Mouse (Mus musculus) heart, embryonic 13.5 days (tissue): ENCODE results near the gene Hs3st5. TPM values are rescaled to one million over a fixed set of nuclear protein-coding genes. Genes with fewer than 3 reads are reported as not detected.

ENCODE experiments used
- ATAC-seq: fragments of 200-750 bp; cut with Nextera tagmentation; 2 replicates; pipeline ENCODE4 v1.8.0; 2017; ENCODE audit warnings: moderate TSS enrichment; ENCODE audit not compliant: insufficient number of reproducible peaks, low FRiP score, low TSS enrichment; ENCODE audit errors: extremely low read depth
- H3K27ac ChIP-seq: fragments of 300-500 bp; sonication (generic); replicated peaks from 2 replicates; pipeline ENCODE4 v1.5.1; 2015; ENCODE audit warnings: moderate library complexity, mild to moderate bottlenecking, inconsistent platforms
- H3K27me3 ChIP-seq: fragments of 300-500 bp; sonication (generic); replicated peaks from 2 replicates; pipeline ENCODE4 v1.6.1; 2015; ENCODE audit warnings: mild to moderate bottlenecking, inconsistent platforms
- H3K36me3 ChIP-seq: fragments of 300-500 bp; sonication (generic); 2 replicates; pipeline ENCODE4 v1.6.1; 2015; ENCODE audit warnings: mild to moderate bottlenecking, inconsistent platforms
- H3K4me1 ChIP-seq: fragments of 300-500 bp; sonication (generic); 2 replicates; pipeline ENCODE4 v1.6.1; 2015; ENCODE audit warnings: inconsistent platforms
- H3K4me2 ChIP-seq: fragments of 300-500 bp; sonication (generic); 2 replicates; pipeline ENCODE4 v1.6.1; 2015; ENCODE audit warnings: inconsistent platforms, mild to moderate bottlenecking, moderate library complexity
- H3K4me3 ChIP-seq: fragments of 300-500 bp; sonication (generic); 2 replicates; pipeline ENCODE4 v1.5.1; 2015; ENCODE audit warnings: moderate library complexity, mild to moderate bottlenecking, inconsistent platforms
- H3K9ac ChIP-seq: fragments of 300-500 bp; sonication (generic); 2 replicates; pipeline ENCODE4 v1.6.1; 2015; ENCODE audit warnings: inconsistent platforms, mild to moderate bottlenecking, moderate library complexity
- H3K9me3 ChIP-seq: fragments of 300-500 bp; sonication (generic); 2 replicates; pipeline ENCODE4 v1.6.1; 2016; ENCODE audit warnings: inconsistent platforms
- WGBS: fragments of 180-500 bp; shearing (Covaris S2); methylation state at CpG from one replicate; pipeline ENCODE4 v1.1.7; 2015; ENCODE audit warnings: mixed read lengths; 5-methylcytosine and 5-hydroxymethylcytosine counted together
- polyA plus RNA-seq: library from polyadenylated mRNA; unstranded; fragments of >200 nt; fragmentation: Nextera tagmentation; extraction: Ambion mirVana; gene quantifications from 2 replicates; pipeline ENCODE4 v1.2.1, GENCODE M21; 2015

The Hs3st5 gene
- polyA plus RNA-seq, 1 experiment from 2014 or later, result 0.41 TPM

DNA sequence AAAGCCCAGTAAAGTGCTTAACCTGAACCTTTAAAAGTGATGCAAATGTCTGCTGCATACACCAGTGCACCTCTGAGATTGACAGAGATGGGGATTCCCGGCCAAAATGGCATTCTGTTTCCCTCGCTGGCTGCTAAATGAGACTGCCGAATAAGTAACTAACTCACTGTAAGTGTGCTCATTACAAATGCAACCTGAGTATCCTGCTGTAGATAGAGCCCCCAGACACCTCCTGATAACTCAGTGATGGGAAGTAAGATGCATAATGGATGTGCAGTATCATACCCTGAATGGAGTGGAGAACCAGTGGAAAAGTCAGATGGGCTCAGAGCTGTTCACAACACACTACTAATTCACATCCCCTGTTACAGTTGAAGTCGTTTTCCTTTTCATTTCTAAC is 298.7 kb downstream of the Hs3st5 start:
- no peak for ATAC-seq
- Histone ChIP-seq H3K4me2 (no peak overlapping the region), H3K36me3 (no peaks in the 10 kb centered on the region), H3K27ac (no peak overlapping the region), H3K4me1 (no peaks in the 10 kb centered on the region), H3K27me3 (no peaks in the 10 kb centered on the region), H3K4me3 (no peak overlapping the region), H3K9ac (no peak overlapping the region), H3K9me3 (no peaks in the 10 kb centered on the region)
- 71% methylated on average over 4 of the region's 4 CpGs for WGBS

DNA sequence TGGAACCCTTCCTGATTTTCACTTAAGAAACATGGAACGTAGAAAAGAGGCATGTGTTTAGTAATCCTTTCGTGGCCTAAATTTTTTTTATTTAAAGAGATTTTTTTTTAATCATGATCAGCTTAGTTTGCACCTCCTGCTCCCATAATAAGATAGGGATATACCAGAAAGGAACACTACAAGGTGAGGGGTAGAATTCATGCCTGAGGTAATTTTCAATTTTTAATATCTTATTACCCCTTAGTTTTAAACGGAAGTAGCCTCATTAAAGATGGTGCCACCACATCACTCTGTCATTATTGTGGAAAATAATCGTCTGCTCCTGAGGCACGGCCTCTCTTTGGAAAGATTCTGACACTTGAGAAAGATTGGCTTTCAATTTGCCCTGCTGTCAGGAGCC is 299.2 kb downstream of the Hs3st5 start:
- Histone ChIP-seq H3K27ac (no peak overlapping the region), H3K4me1 (no peaks in the 10 kb centered on the region), H3K9me3 (no peaks in the 10 kb centered on the region), H3K9ac (no peak overlapping the region), H3K4me3 (no peak overlapping the region), H3K27me3 (no peaks in the 10 kb centered on the region), H3K36me3 (no peaks in the 10 kb centered on the region), H3K4me2 (no peak overlapping the region)
- no peak for ATAC-seq
- WGBS, result 75% methylated on average over 5 of the region's 5 CpGs

DNA sequence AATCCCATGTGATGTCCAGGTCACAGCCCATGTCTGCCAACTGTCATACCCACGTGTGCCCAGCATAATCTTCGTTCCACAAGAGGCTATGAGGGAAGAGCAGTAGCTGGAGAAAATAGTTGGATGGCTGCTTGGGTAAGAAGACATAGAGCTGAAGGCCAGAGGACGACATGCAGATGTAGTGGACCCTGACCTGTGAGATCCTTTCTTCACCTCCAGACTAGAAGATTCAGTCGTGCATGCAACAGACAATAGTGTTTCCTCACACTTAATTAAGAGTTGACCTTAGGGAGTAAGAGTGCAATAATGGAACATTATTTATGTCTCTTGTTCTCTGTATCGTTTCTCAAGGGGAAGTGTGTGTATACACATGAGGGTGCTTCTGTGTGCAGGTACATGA is 300.4 kb downstream of the Hs3st5 start:
- no peak for ATAC-seq
- H3K9ac ChIP-seq, result no peak overlapping the region
- WGBS, result 72% methylated on average over 5 of the region's 5 CpGs
- H3K9me3 ChIP-seq, result no peaks in the 10 kb centered on the region
- H3K4me3 ChIP-seq, result no peak overlapping the region
- no peaks in the 10 kb centered on the region for H3K36me3 ChIP-seq
- no peak overlapping the region for H3K4me2 ChIP-seq
- H3K27ac ChIP-seq, result no peak overlapping the region
- no peaks in the 10 kb centered on the region for H3K27me3 ChIP-seq
- no peaks in the 10 kb centered on the region for H3K4me1 ChIP-seq

DNA sequence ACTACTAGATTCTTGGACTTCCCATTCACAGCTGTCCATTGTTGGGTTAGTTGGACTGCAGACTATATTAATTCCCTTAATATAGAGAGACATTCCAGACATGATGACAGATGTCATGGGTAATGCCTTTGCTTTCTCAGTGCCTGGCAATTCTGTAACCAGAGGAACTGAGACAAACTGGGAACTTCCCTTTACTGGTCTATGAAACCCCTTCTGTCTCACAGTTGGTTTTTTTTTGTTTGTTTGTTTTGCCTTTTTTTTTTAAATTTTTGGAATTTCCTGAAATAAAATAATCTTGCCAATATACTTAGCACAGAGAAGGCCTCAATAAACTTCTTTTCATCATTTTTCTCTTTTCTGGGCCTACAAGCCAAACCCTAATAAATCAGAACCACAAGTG is 312.3 kb downstream of the Hs3st5 start:
- Histone ChIP-seq H3K4me2 (no peak overlapping the region), H3K4me1 (no peaks in the 10 kb centered on the region), H3K27me3 (no peaks in the 10 kb centered on the region), H3K4me3 (no peak overlapping the region), H3K9ac (no peak overlapping the region), H3K36me3 (no peaks in the 10 kb centered on the region), H3K27ac (no peak overlapping the region), H3K9me3 (no peaks in the 10 kb centered on the region)
- ATAC-seq, result no peak

DNA sequence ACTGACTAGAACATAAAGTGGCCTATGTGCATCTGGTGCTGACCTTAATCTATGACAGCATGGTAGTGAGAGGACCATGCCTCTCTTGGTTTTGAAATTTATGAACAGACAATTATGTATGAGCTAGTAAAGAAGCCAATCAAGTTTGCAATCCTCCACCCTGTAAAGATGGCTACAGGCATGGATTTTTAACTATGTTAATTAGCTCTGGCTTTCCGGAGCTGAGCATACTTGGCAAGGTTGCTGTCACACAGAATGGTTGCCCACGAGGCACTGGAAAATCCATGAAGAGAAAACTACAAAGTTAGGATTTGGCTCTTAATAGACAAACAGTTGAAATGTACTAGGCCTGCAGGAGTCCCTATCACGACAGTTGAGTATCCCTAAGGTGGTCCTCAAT is 322.5 kb downstream of the Hs3st5 start:
- Histone ChIP-seq H3K9ac (no peak overlapping the region), H3K27me3 (no peaks in the 10 kb centered on the region), H3K4me2 (no peak overlapping the region), H3K9me3 (no peaks in the 10 kb centered on the region), H3K36me3 (no peaks in the 10 kb centered on the region), H3K4me1 (no peaks in the 10 kb centered on the region), H3K27ac (no peak overlapping the region), H3K4me3 (no peak overlapping the region)
- WGBS, result 67% methylated on average over 3 of the region's 3 CpGs
- ATAC-seq, result no peak

DNA sequence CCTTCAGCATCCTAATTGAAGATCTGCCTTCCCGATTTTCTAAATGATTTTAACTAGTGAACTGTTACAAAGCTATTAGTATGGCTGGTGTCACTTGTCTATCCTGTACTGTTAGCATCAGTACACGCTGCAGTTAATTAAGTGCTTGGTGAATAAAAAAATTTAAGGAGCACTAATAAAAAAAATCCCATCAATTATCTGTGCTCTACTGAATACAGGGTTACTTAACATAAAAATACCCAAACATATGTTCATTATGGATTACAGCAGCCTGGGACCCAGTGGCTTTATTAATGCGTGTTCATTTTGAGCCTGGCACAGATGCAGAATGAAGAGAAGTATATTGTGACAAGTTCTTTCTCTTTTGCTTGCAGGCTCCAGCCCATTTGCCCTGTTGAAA is 325.6 kb downstream of the Hs3st5 start:
- H3K4me1 ChIP-seq, result no peaks in the 10 kb centered on the region
- ATAC-seq, result no peak

DNA sequence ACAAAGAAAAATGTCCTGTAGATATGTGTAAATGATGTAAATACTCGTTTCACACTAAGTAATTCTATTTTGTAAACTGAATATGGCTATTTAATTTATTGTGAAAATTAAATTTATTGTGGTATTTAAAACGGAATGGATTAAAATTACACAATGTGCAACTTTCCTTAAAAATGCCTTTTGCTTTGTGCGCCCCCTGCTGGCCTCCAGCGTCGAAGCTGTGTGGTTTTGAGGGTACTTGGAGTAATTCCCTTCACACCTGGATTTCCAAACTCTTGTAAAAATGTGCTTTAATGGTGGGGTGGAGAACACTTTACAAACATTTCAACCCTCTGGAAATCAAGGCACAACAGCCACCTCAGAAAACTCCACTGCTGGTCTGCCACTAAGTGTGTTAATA is 327.6 kb downstream of the Hs3st5 start:
- 14% methylated on average over 5 of the region's 5 CpGs for WGBS
- no peaks in the 10 kb centered on the region for H3K27me3 ChIP-seq
- no peaks in the 10 kb centered on the region for H3K9me3 ChIP-seq
- no peak for ATAC-seq
- H3K4me1 ChIP-seq, result no peaks in the 10 kb centered on the region
- H3K4me2 ChIP-seq, result no peak overlapping the region
- H3K36me3 ChIP-seq, result no peaks in the 10 kb centered on the region
- H3K9ac ChIP-seq, result no peak overlapping the region
- H3K4me3 ChIP-seq, result no peak overlapping the region
- no peak overlapping the region for H3K27ac ChIP-seq

More for the DNA sequence above, 325.6 kb downstream of the Hs3st5 start:
- Histone ChIP-seq H3K27me3 (no peaks in the 10 kb centered on the region), H3K9ac (no peak overlapping the region), H3K4me2 (no peak overlapping the region), H3K4me3 (no peak overlapping the region), H3K27ac (no peak overlapping the region), H3K36me3 (no peaks in the 10 kb centered on the region), H3K9me3 (no peaks in the 10 kb centered on the region)
- 77% methylated on average over 3 of the region's 3 CpGs for WGBS

DNA sequence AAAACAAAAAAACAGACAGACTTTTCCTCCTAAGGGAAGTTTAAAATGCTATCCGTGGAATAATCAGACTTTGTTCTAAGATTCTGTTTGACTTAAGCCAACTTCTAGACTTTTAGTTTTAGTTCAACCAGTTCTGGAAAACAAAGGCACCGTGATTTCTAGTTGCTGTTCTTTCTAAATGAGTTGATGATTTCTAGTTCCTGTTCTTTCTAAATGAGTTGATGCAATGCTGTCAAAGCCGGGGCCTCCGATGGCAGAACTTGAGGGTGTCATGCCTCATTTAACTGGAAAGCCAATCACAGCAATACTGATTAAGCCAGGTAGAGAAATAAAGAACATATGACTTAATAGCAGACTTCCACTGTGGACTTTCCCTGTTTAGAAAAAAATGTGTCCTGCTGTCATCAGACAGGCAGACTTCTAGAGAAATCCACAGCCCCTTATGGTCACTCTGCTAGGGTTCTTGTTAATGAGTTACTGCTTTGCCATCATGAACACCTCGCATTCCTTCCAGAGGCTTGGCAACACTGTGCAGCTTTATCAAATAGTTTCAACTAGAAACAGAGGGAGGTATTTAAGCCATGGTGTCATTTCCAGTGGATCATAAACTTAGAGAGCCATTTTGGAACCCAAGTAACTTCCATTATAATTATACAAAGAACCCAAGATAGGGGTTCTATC is 329.4 kb downstream of the Hs3st5 start:
- no peak overlapping the region for H3K4me3 ChIP-seq
- ATAC-seq, result no peak
- H3K9me3 ChIP-seq, result no peaks in the 10 kb centered on the region
- no peak overlapping the region for H3K9ac ChIP-seq
- 82% methylated on average over 5 of the region's 5 CpGs for WGBS
- no peak overlapping the region for H3K4me2 ChIP-seq
- H3K4me1 ChIP-seq, result no peaks in the 10 kb centered on the region
- no peaks in the 10 kb centered on the region for H3K36me3 ChIP-seq
- H3K27me3 ChIP-seq, result no peaks in the 10 kb centered on the region
- no peak overlapping the region for H3K27ac ChIP-seq

DNA sequence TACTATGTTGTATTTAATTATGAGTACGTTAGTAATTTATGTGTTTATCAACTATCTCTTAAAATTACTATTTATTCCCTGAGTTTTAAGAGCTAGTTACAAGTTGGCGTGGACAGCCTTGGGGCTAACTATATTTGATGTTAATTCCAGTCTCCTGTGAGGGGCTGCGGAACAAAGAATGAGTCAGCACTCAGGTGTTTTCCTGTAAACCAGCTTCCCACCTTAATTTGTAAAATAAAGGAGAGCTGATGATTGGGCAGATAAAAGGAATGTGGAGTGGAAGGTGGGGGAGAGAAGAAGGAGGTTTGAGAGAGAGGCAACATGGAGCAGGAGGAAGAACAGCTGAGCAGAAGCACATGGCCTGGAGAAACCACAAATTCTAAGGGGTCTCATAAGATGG is 343.6 kb downstream of the Hs3st5 start:
- no peaks in the 10 kb centered on the region for H3K4me1 ChIP-seq
- no peak overlapping the region for H3K4me2 ChIP-seq
- 76% methylated on average over 3 of the region's 3 CpGs for WGBS
- no peaks in the 10 kb centered on the region for H3K9me3 ChIP-seq
- H3K9ac ChIP-seq, result no peak overlapping the region
- H3K27ac ChIP-seq, result no peak overlapping the region
- no peaks in the 10 kb centered on the region for H3K27me3 ChIP-seq
- H3K4me3 ChIP-seq, result no peak overlapping the region
- no peak for ATAC-seq
- no peaks in the 10 kb centered on the region for H3K36me3 ChIP-seq

DNA sequence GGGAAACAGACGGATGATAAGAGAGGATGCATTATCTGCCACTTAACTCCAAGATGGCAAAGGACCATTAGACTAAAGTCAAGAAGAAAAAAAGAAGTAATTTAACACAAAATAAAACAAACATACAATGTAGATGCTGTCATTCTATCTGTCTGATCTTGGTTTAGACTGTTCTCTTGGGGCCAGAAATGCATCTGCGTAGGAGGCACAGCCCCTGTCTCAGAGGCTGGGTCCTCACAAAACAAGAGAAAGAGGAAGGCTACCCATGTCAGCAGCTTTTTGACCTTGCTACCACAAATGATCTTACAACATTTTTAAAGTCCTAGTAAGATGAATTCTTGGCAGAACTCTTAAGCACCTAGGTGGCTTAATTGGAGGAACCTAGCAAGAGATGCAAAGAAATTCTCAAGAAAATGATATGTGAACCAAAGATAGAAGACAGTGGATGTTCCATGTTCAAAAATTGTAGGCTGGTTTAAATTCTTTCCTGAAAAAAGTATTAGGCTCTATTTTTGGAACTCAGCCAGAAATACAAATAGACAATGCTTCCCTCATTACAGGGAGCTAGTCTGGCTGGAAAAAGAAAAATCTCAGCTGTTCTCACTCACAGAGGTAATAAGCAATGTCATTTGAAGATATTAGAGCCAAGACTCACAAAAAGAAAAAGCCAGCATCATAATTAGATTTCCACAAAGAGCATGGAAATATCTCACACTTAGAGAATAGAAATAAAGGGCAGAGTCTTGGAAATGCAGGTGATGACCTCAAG is 355.7 kb downstream of the Hs3st5 start:
- Histone ChIP-seq H3K27me3 (no peaks in the 10 kb centered on the region), H3K36me3 (no peaks in the 10 kb centered on the region), H3K9ac (no peak overlapping the region), H3K4me1 (no peaks in the 10 kb centered on the region), H3K27ac (no peak overlapping the region), H3K4me2 (no peak overlapping the region), H3K9me3 (no peaks in the 10 kb centered on the region), H3K4me3 (no peak overlapping the region)
- ATAC-seq, result no peak
- WGBS, result 66% methylated on average over 2 of the region's 2 CpGs
